Comparison of ENCODE assay signal across 10 mouse cellular contexts in the genomic region with DNA sequence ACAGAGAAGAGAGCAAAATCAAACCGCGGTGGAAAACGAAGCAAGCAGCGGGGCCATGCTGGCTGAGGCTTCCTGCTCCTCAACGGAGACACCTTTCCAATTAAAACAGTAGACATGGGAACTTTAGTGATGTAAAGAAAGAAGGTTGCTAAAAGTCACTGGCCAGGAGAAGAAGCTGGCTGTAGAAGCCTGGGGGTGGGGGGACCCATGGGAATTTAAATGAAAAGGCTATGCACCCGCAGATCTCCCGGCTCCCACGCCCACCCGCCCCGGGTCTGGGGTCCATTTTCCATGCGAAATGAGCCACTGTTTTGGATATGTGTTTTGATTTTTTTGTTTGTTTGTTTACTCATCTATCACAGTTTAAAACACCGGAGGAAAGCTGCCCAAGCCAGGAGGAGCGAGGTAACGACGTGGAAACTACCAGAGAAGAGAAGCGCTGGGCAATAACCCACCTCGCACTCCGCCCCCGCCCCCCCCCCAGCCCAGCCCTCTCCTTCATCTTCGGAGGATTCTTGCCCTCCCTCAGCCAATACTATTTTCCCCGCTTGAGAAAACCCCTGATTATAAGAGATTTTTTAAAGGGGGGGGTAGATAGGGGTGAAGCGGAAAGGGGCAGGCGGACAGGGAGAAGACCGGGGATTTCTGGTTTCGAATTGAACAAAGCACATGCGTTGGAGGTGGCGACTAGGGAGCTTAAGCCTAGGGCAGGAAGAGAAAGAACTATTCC. TPM values are rescaled to one million over a fixed set of nuclear protein-coding genes. Genes with fewer than 3 reads are reported as not detected.
DNase-seq lines count a peak whose midpoint lies in the region; ATAC-seq and TF ChIP-seq lines count a peak whose summit lies in the region.
"Had no signal": no experiment of that assay in that cellular context is flagged by ENCODE, and none has a peak within 500 bp of the region (broad histone marks: within the 10 kb centered on the region; RNA-seq: fewer than 3 reads in every experiment).

No protein-coding gene starts in this region.

- WGBS in forebrain, embryonic 11.5 days: under 1% methylated on average over 27 of the region's 27 CpGs
- under 1% methylated on average over 27 of the region's 27 CpGs for WGBS in forebrain, embryonic 14.5 days
- whole genome bisulfite sequencing in lung, postnatal 0 days: 2% methylated on average over 27 of the region's 27 CpGs
- WGBS in limb, embryonic 13.5 days: under 1% methylated on average over 27 of the region's 27 CpGs
- WGBS in neural tube, embryonic 15.5 days: under 1% methylated on average over 24 of the region's 27 CpGs

- peaks cover 10% of the 10 kb centered on the region; the same call in 1 of the 2 replicates for H3K4me1 ChIP-seq in forebrain, embryonic 11.5 days (replicated peaks; ENCODE audit: control insufficient read depth, insufficient read depth, low read length)
- H3K4me1 ChIP-seq in forebrain, embryonic 14.5 days (ENCODE audit: control insufficient read depth, insufficient read depth, low read length): no peaks in the 10 kb centered on the region
- H3K4me1 ChIP-seq in lung, postnatal 0 days (ENCODE audit: insufficient read depth, low read depth, low read length): peaks cover 12% of the 10 kb centered on the region
- H3K4me1 ChIP-seq in limb, embryonic 13.5 days: peaks cover 44% of the 10 kb centered on the region
- H3K4me1 ChIP-seq in neural tube, embryonic 15.5 days: peaks cover 28% of the 10 kb centered on the region

- H3K9me3 ChIP-seq in forebrain, embryonic 11.5 days (ENCODE audit: control insufficient read depth, low read length): no peaks in the 10 kb centered on the region
- no peaks in the 10 kb centered on the region for H3K9me3 ChIP-seq in forebrain, embryonic 14.5 days (replicated peaks; ENCODE audit: control insufficient read depth, low read length)
- no peaks in the 10 kb centered on the region for H3K9me3 ChIP-seq in lung, postnatal 0 days (ENCODE audit: low read length)
- no peaks in the 10 kb centered on the region for H3K9me3 ChIP-seq in limb, embryonic 13.5 days
- H3K9me3 ChIP-seq in neural tube, embryonic 15.5 days (replicated peaks): no peaks in the 10 kb centered on the region

- H3K4me2 ChIP-seq in forebrain, embryonic 11.5 days (ENCODE audit: low read depth, low read length, severe bottlenecking): 0 out of 2 replicates have a peak overlapping the region, but pooled peaks have one; percentile 8
- no peak overlapping the region for H3K4me2 ChIP-seq in forebrain, embryonic 14.5 days (ENCODE audit: low read length)
- H3K4me2 ChIP-seq in lung, postnatal 0 days (replicated peaks; ENCODE audit: low read depth, low read length): peak overlapping the region; percentile 52; the same call in 1 of the 2 replicates
- H3K4me2 ChIP-seq in limb, embryonic 13.5 days (replicated peaks): peak overlapping the region; percentile 64
- peak overlapping the region; percentile 31 for H3K4me2 ChIP-seq in neural tube, embryonic 15.5 days

- H3K4me3 ChIP-seq in forebrain, embryonic 11.5 days (ENCODE audit: low read depth, low read length): no peak overlapping the region
- H3K4me3 ChIP-seq in forebrain, embryonic 14.5 days (ENCODE audit: low read depth, low read length): no peak overlapping the region
- H3K4me3 ChIP-seq in lung, postnatal 0 days (ENCODE audit: low read depth, low read length): peak overlapping the region; percentile 24
- peak overlapping the region; percentile 38 for H3K4me3 ChIP-seq in limb, embryonic 13.5 days
- peak overlapping the region; percentile 5; the same call in 1 of the 2 replicates for H3K4me3 ChIP-seq in neural tube, embryonic 15.5 days (replicated peaks)

- no peaks in the 10 kb centered on the region for H3K36me3 ChIP-seq in forebrain, embryonic 11.5 days (ENCODE audit: control insufficient read depth, insufficient read depth, low read length)
- H3K36me3 ChIP-seq in forebrain, embryonic 14.5 days (ENCODE audit: control insufficient read depth, insufficient read depth, low read length): no peaks in the 10 kb centered on the region
- no peaks in the 10 kb centered on the region for H3K36me3 ChIP-seq in lung, postnatal 0 days (ENCODE audit: insufficient read depth, low read length)
- no peaks in the 10 kb centered on the region for H3K36me3 ChIP-seq in limb, embryonic 13.5 days
- no peaks in the 10 kb centered on the region for H3K36me3 ChIP-seq in neural tube, embryonic 15.5 days

- DNase-seq in forebrain, embryonic 11.5 days (ENCODE audit: low spot score): peak; percentile 53
- DNase-seq in forebrain, embryonic 14.5 days (ENCODE audit: low spot score): no peak
- DNase-seq in lung, postnatal 0 days (ENCODE audit: low spot score): peak; percentile 40
- DNase-seq in lung, postnatal 25 days (ENCODE audit: low spot score): no peak
- no peak for DNase-seq in urinary bladder, adult 18-20 months (ENCODE audit: low spot score in 2 of 2)
- DNase-seq in left cerebral cortex, adult 9 months (ENCODE audit: low spot score in 2 of 2): no peak

- H3K27ac ChIP-seq in forebrain, embryonic 11.5 days (ENCODE audit: low read depth, low read length): no peak overlapping the region
- H3K27ac ChIP-seq in forebrain, embryonic 14.5 days (ENCODE audit: low read depth, low read length): no peak overlapping the region
- H3K27ac ChIP-seq in lung, postnatal 0 days (ENCODE audit: low read length): no peak overlapping the region
- no peak overlapping the region for H3K27ac ChIP-seq in limb, embryonic 13.5 days
- no peak overlapping the region for H3K27ac ChIP-seq in neural tube, embryonic 15.5 days (replicated peaks)
- H3K27ac ChIP-seq: macrophage had no signal

- TF ChIP-seq EP300 in lung, postnatal 0 days (IDR thresholded peaks at IDR 0.05): no peak

- H3K27me3 ChIP-seq in forebrain, embryonic 11.5 days (ENCODE audit: control insufficient read depth, insufficient read depth, low read length): peaks cover 96% of the 10 kb centered on the region
- H3K27me3 ChIP-seq in forebrain, embryonic 14.5 days (replicated peaks; ENCODE audit: control insufficient read depth, insufficient read depth, low read length): peaks cover 93% of the 10 kb centered on the region
- H3K27me3 ChIP-seq in lung, postnatal 0 days (replicated peaks; ENCODE audit: insufficient read depth, low read length): peaks cover 83% of the 10 kb centered on the region
- H3K27me3 ChIP-seq in limb, embryonic 13.5 days: peaks cover 99% of the 10 kb centered on the region
- peaks cover 83% of the 10 kb centered on the region for H3K27me3 ChIP-seq in neural tube, embryonic 15.5 days (replicated peaks)

- H3K9ac ChIP-seq in forebrain, embryonic 11.5 days (ENCODE audit: low read length): no peak overlapping the region
- H3K9ac ChIP-seq in forebrain, embryonic 14.5 days (ENCODE audit: low read length): no peak overlapping the region
- no peak overlapping the region for H3K9ac ChIP-seq in lung, postnatal 0 days (replicated peaks; ENCODE audit: low read depth)
- no peak overlapping the region for H3K9ac ChIP-seq in limb, embryonic 13.5 days
- no peak overlapping the region for H3K9ac ChIP-seq in neural tube, embryonic 15.5 days (replicated peaks)

- no peak for TF ChIP-seq CTCF in lung, postnatal 0 days (IDR thresholded peaks at IDR 0.05)

- ATAC-seq in forebrain, embryonic 11.5 days (replicated peaks; ENCODE audit: low FRiP score): no peak
- no peak for ATAC-seq in forebrain, embryonic 14.5 days
- ATAC-seq in lung, postnatal 0 days: no peak
- ATAC-seq in limb, embryonic 13.5 days (ENCODE audit: low FRiP score, low read depth): no peak
- ATAC-seq in neural tube, embryonic 15.5 days (ENCODE audit: low FRiP score): no peak

RNA-seq across cellular contexts. Expression of a gene that starts 2.9 kb away (rescaled TPM):
- polyA plus RNA-seq in forebrain, embryonic 11.5 days (2014; fragmentation: Nextera tagmentation; extraction: Ambion mirVana): not detected in 2 replicates
- 0.19 TPM in 1 of 2 replicates, not detected in the other for polyA plus RNA-seq in forebrain, embryonic 14.5 days (2014; fragmentation: Nextera tagmentation; extraction: Ambion mirVana)
- polyA plus RNA-seq in lung, postnatal 0 days (2015; fragmentation: Nextera tagmentation; extraction: Ambion mirVana): not detected in 2 replicates
- 0.23 TPM in 1 of 2 replicates, not detected in the other for polyA plus RNA-seq in limb, embryonic 13.5 days (2015; fragmentation: Nextera tagmentation; extraction: Ambion mirVana)
- polyA plus RNA-seq in neural tube, embryonic 15.5 days (2015; fragmentation: Nextera tagmentation; extraction: Ambion mirVana): 0.23 TPM in 1 of 2 replicates, not detected in the other
- polyA plus RNA-seq: macrophage; small intestine, adult 2 months had no signal

RNA-seq across cellular contexts. Expression of a gene that starts 5.4 kb away (rescaled TPM):
- polyA plus RNA-seq in forebrain, embryonic 11.5 days (2014; fragmentation: Nextera tagmentation; extraction: Ambion mirVana): not detected in 2 replicates
- 0.24 TPM in 1 of 2 replicates, not detected in the other for polyA plus RNA-seq in forebrain, embryonic 14.5 days (2014; fragmentation: Nextera tagmentation; extraction: Ambion mirVana)
- polyA plus RNA-seq in lung, postnatal 0 days (2015; fragmentation: Nextera tagmentation; extraction: Ambion mirVana): not detected in 2 replicates
- not detected in 2 replicates for polyA plus RNA-seq in limb, embryonic 13.5 days (2015; fragmentation: Nextera tagmentation; extraction: Ambion mirVana)
- 0.49 TPM in 1 of 2 replicates, not detected in the other for polyA plus RNA-seq in neural tube, embryonic 15.5 days (2015; fragmentation: Nextera tagmentation; extraction: Ambion mirVana)
- polyA plus RNA-seq: macrophage; small intestine, adult 2 months had no signal

RNA-seq across cellular contexts. Expression of a gene that starts 5.9 kb away (rescaled TPM):
- 3.4 and 4.2 TPM in 2 replicates for polyA plus RNA-seq in forebrain, embryonic 11.5 days (2014; fragmentation: Nextera tagmentation; extraction: Ambion mirVana)
- 1.4 and 2.2 TPM in 2 replicates for polyA plus RNA-seq in forebrain, embryonic 14.5 days (2014; fragmentation: Nextera tagmentation; extraction: Ambion mirVana)
- 2.4 and 2.7 TPM in 2 replicates for polyA plus RNA-seq in lung, postnatal 0 days (2015; fragmentation: Nextera tagmentation; extraction: Ambion mirVana)
- 7.8 and 8.9 TPM in 2 replicates for polyA plus RNA-seq in limb, embryonic 13.5 days (2015; fragmentation: Nextera tagmentation; extraction: Ambion mirVana)
- 15.6 and 16.0 TPM in 2 replicates for polyA plus RNA-seq in neural tube, embryonic 15.5 days (2015; fragmentation: Nextera tagmentation; extraction: Ambion mirVana)
- polyA plus RNA-seq: macrophage had no signal

Comparison
In these comparisons a context has a peak if more than half of its experiments do, and no peak if none do; other contexts are left out.
1. DNase-seq: peak in forebrain, embryonic 11.5 days (single experiment) and lung, postnatal 0 days (single experiment); none in forebrain, embryonic 14.5 days (single experiment), lung, postnatal 25 days (single experiment), urinary bladder, adult 18-20 months (0 of 2) and left cerebral cortex, adult 9 months (0 of 2).
2. H3K4me3 ChIP-seq: peak in lung, postnatal 0 days (single experiment), limb, embryonic 13.5 days (single experiment) and neural tube, embryonic 15.5 days (single experiment); none in forebrain, embryonic 11.5 days (single experiment) and forebrain, embryonic 14.5 days (single experiment).